Mouse (Mus musculus): ENCODE results near the gene H2-M11. TPM values are rescaled to one million over a fixed set of nuclear protein-coding genes. Genes with fewer than 3 reads are reported as not detected.

Gene H2-M11
- not detected for total RNA-seq (2021)
- long read RNA-seq = 0 reads

DNA sequence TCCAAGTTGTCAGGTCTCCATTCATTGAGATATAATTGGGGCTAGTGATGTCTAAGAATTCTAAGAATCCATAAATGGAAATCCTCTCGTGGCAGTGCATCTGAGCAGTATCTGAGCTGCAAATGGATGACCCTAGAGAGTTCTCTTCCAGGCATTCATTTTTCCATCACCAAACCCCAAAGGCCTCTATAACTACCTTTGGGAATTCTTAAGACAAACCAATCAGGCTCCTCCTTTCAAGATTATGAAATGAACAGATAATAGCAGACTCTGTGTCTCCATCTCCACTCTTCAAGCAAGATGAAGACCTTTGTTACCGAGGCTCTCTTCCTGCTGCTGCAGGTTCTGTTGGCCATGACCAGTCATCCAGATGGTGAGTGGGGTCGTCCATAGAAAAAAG, at the start of gene H2-M11:
TSS of gene H2-M11 (plus strand) at position 301 of the 400 bp plus-strand sequence.
- DNase-seq (ENCODE audit: low spot score in 2 of 2) = no peak

DNA sequence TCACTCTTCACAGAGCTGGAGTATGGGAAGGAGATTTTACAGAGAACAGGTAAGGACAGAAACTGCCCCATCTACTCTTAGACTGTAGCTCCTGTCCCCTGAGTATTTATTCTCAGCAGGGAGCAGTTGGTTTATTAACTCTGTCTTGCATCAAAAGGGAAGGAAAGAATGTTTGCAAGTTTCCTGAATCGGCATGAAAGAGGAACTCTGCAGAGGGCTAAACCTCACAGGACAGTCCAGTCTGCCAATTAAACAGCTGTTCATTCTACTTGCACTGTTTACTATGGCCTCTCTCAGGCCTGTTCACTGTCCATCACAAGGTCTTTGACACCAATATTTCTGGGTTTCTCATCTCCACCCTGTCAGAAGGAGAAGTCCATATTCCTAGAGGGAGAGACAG, 46.4 kb upstream of the H2-M11 start:
- no peak for DNase-seq (ENCODE audit: low spot score in 2 of 2)

DNA sequence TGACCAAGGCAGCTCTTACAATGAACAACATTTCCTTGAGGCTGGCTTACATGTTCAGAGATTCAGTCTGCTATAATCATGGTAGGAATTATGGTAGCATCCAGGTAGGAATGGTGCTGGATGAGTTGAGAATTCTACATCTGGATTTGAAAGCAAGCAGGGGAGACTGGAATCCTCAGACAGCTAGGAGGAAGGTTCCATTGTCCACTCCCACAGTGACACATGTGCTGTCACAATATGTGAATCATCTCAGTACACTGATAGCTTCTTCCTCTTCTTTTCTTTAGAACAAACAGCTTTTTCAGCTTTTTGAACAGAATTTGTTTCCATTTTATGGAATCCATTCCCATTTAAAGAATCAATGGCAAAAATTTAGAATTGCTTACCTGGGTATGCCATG, 43.0 kb upstream of the H2-M11 start:
- DNase-seq (ENCODE audit: low spot score in 2 of 2) = no peak

Other genes with a start within 250 kb of the H2-M11 start
- not detected for gene H2-M10.1, start 220.9 kb upstream of the H2-M11 start, total RNA-seq (2021)
- gene H2-M10.3, start 178.7 kb upstream of the H2-M11 start, total RNA-seq (2021) = not detected
- gene H2-M10.4, start 84.7 kb upstream of the H2-M11 start, total RNA-seq (2021) = not detected
- gene H2-M9, start 95.6 kb downstream of the H2-M11 start, total RNA-seq (2021) = not detected
- not detected for gene H2-M1, start 125.1 kb downstream of the H2-M11 start, total RNA-seq (2021)
- gene H2-M10.5, start 225.8 kb downstream of the H2-M11 start, total RNA-seq (2021) = not detected